Mouse (Mus musculus) embryonic stem cell, embryonic (primary cell): Measurements from ENCODE around the gene Satb2.

Source experiments
- CTCF ChIA-PET, 4 experiments: fragments of 300-600 bp in 2 of 4; fragments of 350-600 bp in 2 of 4; sonication (Branson Sonifier 250); formaldehyde crosslinking; loops; one replicate each; lab custom pipeline; 2022; ENCODE audit warnings: inconsistent platforms in 2 of 4; lab: Charles Lee
- POLR2A ChIA-PET, 4 experiments: fragments of 300-600 bp in 2 of 4; fragments of 350-600 bp in 2 of 4; sonication (Branson Sonifier 250); formaldehyde crosslinking; loops; one replicate each; lab custom pipeline; 2022; ENCODE audit warnings: antibody characterized with exemption in 4 of 4, inconsistent platforms in 1 of 4; lab: Charles Lee

The Satb2 gene

GRCm38 (mm10) chr1:56976044-56976824, 2.2 kb downstream of the Satb2 start:
- ChIA-PET POLR2A (interaction anchor here in 2 of 4 experiments (0.9 to 1.1 kb wide), 2 partner anchors 17 to 173 kb away, joined by 3 to 6 read pairs; no protein-coding TSS in a partner anchor), CTCF (interaction anchor here in 3 of 4 experiments (0.7 kb wide), 4 partner anchors 12 to 607 kb away, joined by 3 to 10 read pairs (median 6); no protein-coding TSS in a partner anchor)

DNA sequence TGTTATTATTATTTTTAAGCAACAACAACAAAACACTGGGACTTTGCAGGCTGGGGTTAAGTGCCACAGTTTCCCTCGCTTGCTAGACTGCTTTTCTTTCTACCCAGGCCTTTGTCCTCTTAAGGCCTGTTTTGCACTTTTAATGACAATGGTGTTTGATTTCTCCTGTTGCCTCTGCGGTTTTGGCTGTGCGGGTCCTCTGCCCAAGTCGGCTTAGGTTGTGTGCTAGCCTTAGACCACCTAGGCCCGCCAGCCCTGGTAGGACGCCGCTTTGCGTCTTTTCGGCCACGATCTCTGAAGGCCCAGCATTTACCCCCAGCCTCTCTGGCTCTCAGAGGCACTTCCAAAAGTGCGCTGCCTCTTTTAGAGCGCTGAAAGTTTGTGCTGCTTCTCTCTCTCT, 2.9 kb downstream of the Satb2 start:
- ChIA-PET POLR2A (no interaction called here), CTCF (interaction anchor here in 3 of 4 experiments (0.7 kb wide), 3 partner anchors 13 to 151 kb away, joined by 3 to 10 read pairs (median 4); no protein-coding TSS in a partner anchor)

- CTCF ChIA-PET, result no interaction called here
- POLR2A ChIA-PET, result interaction anchor here in 2 of 4 experiments (0.6 to 2.4 kb wide), 6 partner anchors 18 to 1156 kb away, joined by 3 to 17 read pairs (median 4); partner anchors contain the start of gene Tyw5 (in 1 of the 2)
Measured at GRCm38 (mm10) chr1:56974187-56974586, 4.3 kb downstream of the Satb2 start.

GRCm38 (mm10) chr1:56973593-56973950, 4.9 kb downstream of the Satb2 start:
- ChIA-PET POLR2A (interaction anchor here in 3 of 4 experiments (0.6 to 2.4 kb wide), 11 partner anchors 15 to 1155 kb away, joined by 3 to 17 read pairs (median 4); partner anchors contain the start of gene Tyw5 (in 1 of the 3)), CTCF (interaction anchor here in 1 of 4 experiments (0.6 kb wide), 1 partner anchor 887 kb away, joined by 3 read pairs; no protein-coding TSS in a partner anchor)

- ChIA-PET CTCF (interaction anchor here in 2 of 4 experiments (0.6 to 0.7 kb wide), 2 partner anchors 887 to 1217 kb away, joined by 3 to 9 read pairs; no protein-coding TSS in a partner anchor), POLR2A (interaction anchor here (0.6 to 2.4 kb wide), 22 partner anchors 10 to 1069 kb away, joined by 3 to 17 read pairs (median 3); partner anchors contain the start of gene Tyw5 (in 1 of the 4))
Measured at GRCm38 (mm10) chr1:56972950-56973592, 5.4 kb downstream of the Satb2 start.

- CTCF ChIA-PET, result interaction anchor here in 1 of 4 experiments (0.7 kb wide), 1 partner anchor 1218 kb away, joined by 9 read pairs; no protein-coding TSS in a partner anchor
- POLR2A ChIA-PET, result interaction anchor here (0.6 to 2.4 kb wide), 17 partner anchors 9 to 1068 kb away, joined by 3 to 17 read pairs (median 3); no protein-coding TSS in a partner anchor
Measured at GRCm38 (mm10) chr1:56972251-56972949, 6.0 kb downstream of the Satb2 start.

DNA sequence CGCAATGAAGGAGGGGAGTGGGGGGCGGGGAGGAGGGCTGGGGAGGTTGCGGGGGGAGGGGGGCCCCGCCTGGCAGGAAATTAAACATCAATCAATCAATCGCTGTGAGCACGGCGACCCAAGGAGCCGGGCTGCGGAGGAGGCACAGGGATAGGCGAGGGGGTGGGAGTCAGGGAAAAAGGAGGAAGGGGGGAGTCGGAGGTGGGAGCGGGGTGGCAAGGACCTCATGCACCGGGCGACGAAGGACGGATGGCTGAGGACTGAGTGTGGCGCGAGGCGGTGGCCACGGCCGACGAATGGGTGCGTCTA, 6.6 kb downstream of the Satb2 start:
- ChIA-PET CTCF (no interaction called here), POLR2A (interaction anchor here in 3 of 4 experiments (1.1 to 2.4 kb wide), 7 partner anchors 16 to 1068 kb away, joined by 3 to 17 read pairs (median 4); no protein-coding TSS in a partner anchor)

DNA sequence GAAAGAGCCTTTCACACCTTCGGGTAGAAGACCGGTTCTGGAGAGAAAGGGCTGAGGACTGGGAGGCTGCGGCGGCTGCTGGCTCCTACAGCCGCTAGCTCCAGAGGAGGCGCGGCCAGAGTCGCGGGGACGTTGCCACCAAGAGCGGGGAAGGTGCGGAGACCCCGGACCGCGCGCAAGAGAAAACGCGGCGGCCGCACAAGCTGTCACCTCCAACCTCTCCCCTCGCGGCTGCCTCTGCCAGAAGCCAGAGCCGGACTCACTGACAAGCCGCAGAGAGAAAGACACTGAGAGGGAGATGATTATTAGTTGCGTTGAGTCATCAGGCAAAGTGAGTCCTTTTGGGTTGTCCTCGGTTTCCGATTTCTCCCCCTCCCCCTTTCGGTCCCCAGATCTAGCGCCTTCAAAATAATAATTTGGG, 7.0 kb downstream of the Satb2 start:
- ChIA-PET CTCF (no interaction called here), POLR2A (no interaction called here)

GRCm38 (mm10) chr1:56970740-56971141, 7.7 kb downstream of the Satb2 start:
- ChIA-PET CTCF (no interaction called here), POLR2A (no interaction called here)

DNA sequence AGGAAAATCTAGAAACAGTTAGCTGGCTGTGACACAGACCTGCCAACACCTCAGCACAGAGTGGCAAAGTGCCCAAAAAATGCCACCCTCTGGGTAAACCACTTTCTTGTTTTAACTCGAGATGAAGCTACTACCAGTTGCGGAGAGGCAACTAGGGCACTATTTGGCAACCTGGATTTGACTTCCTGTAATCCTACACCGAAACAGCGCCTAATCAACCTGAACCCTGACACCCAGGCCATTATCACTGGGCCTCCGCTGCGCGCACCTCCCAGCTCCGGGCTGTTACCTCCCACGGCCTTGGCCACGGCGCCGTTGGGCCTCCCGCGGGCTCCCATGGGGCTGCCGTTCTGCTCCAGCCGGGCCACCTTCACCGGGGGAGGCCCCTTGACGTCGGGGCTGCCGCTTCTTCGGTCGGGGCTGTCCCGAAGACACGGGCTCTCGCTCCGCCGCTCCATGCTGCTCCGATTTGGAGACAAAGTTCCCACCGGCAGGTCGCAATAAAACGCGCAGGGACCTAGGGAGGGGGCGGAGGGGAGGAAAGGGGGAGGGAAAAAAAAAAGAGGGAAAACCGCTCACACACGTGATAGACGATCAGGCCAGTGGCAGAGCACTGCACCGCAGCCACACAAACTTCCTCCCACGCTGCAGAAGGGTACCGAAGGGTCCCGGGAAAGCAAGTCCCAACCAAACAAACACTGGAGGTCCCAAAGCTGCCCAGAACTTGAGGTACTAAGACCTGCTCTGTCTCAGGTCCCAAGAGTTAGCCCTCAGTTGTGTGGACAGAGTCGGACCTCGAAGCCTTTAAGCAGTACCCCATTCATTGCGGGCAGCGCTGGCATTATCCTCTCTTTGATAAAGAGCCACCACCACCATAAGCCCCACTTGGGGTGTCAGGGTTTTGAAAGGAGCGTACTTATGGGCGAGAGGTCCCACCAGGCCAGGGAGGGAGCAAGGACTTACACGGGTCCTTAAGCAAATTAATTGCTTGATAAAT, 8.8 kb downstream of the Satb2 start:
- CTCF ChIA-PET, result interaction anchor here in 1 of 4 experiments (0.7 kb wide), 1 partner anchor 382 kb away, joined by 3 read pairs; no protein-coding TSS in a partner anchor

GRCm38 (mm10) chr1:56965879-56966579, 12.4 kb downstream of the Satb2 start:
- CTCF ChIA-PET, result interaction anchor here in 2 of 4 experiments (0.5 to 0.7 kb wide), 3 partner anchors 9 to 1092 kb away, joined by 5 to 13 read pairs (median 11); no protein-coding TSS in a partner anchor
- POLR2A ChIA-PET, result interaction anchor here in 3 of 4 experiments (0.6 to 1.0 kb wide), 5 partner anchors 8 to 1136 kb away, joined by 3 to 6 read pairs (median 3); no protein-coding TSS in a partner anchor

More for the DNA sequence above, 8.8 kb downstream of the Satb2 start:
- POLR2A ChIA-PET, result interaction anchor here in 3 of 4 experiments (0.7 to 2.4 kb wide), 12 partner anchors 8 to 52 kb away, joined by 3 to 10 read pairs (median 4); partner anchors contain the start of gene Satb2 (in 1 of the 3)

DNA sequence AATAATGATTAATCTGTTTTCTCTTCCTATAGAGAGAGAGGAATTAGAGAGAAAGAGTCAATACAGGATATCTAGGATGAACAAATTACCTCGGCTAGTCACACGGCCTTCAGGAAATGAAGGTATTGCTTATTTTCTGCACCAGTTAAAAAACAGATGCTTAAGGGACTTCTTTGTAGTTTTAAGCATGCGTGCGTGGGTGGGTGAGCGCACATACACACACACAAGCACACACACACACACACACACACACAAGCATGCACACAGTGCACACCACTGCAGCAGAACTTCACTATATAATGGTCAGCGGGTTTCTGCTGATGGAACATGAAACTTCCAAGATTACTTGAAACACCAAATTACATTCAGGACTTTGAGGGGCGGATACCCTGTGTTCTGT, 14.0 kb downstream of the Satb2 start:
- POLR2A ChIA-PET, result no interaction called here
- CTCF ChIA-PET, result no interaction called here

DNA sequence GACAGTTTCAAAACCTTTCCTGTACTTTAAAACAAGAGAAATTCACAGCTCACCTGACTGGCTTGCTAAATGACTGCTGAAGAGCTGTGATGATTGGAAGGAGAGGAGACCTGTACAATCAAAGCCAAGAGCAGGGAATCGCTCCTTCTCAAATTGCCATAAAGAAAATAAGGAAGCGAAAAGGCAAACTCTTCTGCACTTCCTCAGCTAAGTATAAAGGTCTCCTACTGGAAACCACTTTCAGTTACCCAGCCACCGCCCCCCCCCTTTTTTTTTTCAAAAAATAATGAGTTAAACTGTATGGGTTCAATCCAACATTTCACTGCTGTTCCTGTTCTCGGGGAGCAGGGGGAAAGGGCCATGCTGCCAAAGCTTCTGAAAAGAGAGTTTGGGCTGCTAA, 15.2 kb downstream of the Satb2 start:
- CTCF ChIA-PET, result no interaction called here
- POLR2A ChIA-PET, result interaction anchor here in 2 of 4 experiments (0.6 to 1.4 kb wide), 2 partner anchors 10 to 20 kb away, joined by 3 read pairs; no protein-coding TSS in a partner anchor

DNA sequence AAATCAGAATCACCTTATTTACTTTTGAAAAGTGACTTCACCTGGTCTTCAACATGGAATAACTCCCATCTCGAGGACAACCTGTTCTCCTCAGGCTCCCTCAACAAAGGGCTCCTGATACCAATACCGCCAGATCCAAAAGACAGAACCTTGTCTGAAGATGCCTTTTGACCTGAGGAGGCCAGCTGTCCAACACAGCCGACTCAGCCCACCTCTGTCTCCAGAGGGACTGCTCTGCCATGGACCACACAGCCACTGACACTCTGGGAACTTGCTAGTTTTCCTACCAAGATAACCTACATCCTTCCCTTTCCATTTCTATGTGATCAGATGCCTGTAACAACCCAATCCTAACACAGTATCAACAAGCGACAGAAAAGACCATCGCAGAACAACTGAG, 19.5 kb downstream of the Satb2 start:
- CTCF ChIA-PET, result no interaction called here

DNA sequence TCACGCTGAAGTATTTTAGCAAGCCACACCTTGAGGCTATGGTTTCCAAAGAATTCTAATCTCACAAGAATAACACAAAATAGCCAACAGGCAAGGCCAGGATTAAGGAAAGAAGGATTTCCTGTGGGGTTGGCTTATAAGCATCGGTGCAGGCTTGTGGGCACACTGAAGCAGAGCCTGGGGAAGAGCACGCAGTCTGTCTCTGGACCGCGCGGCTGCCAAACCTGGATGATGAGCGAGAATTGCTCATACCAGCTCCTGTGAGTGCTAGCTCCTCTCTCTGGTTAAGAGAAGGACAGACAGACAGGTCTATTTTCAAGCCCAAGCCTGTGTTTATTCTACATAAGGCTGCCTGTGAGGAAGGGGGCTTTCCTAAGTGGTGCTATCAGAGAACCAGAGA, 20.5 kb downstream of the Satb2 start:
- POLR2A ChIA-PET, result interaction anchor here in 3 of 4 experiments (0.6 to 1.4 kb wide), 4 partner anchors 8 to 15 kb away, joined by 3 to 6 read pairs (median 4); no protein-coding TSS in a partner anchor

More for the DNA sequence above, 19.5 kb downstream of the Satb2 start:
- POLR2A ChIA-PET, result interaction anchor here in 2 of 4 experiments (0.9 to 1.4 kb wide), 4 partner anchors 10 to 17 kb away, joined by 3 to 4 read pairs (median 4); no protein-coding TSS in a partner anchor

GRCm38 (mm10) chr1:56956811-56957210, 21.6 kb downstream of the Satb2 start:
- CTCF ChIA-PET, result interaction anchor here in 1 of 4 experiments (0.6 kb wide), 1 partner anchor 10 kb away, joined by 13 read pairs; no protein-coding TSS in a partner anchor
- POLR2A ChIA-PET, result interaction anchor here in 2 of 4 experiments (0.5 to 1.9 kb wide), 5 partner anchors 9 to 22 kb away, joined by 3 to 17 read pairs (median 3); no protein-coding TSS in a partner anchor

More for the DNA sequence above, 20.5 kb downstream of the Satb2 start:
- CTCF ChIA-PET, result no interaction called here
